Mouse (Mus musculus) G1E (cell line): ENCODE results near the gene Klc4.

Experiments
- CTCF ChIP-seq: IDR thresholded peaks from 2 replicates; pipeline ENCODE4 v1.5.1; 2012; ENCODE audit warnings: low read depth, low read length, inconsistent platforms, mixed read lengths
- GATA1 ChIP-seq: IDR thresholded peaks from 2 replicates; pipeline ENCODE4 v1.6.1; 2012; ENCODE audit warnings: borderline replicate concordance, low read length, inconsistent platforms, mixed read lengths
- GATA2 ChIP-seq: IDR thresholded peaks from 2 replicates; pipeline ENCODE4 v1.6.1; 2012; ENCODE audit warnings: low read depth, low read length, inconsistent platforms, borderline replicate concordance
- POLR2AphosphoS5 ChIP-seq: IDR thresholded peaks from 2 replicates; pipeline ENCODE4 v1.6.1; 2012; ENCODE audit warnings: low read depth, low read length, inconsistent platforms; ENCODE audit not compliant: insufficient replicate concordance
- TAL1 ChIP-seq: conservative IDR thresholded peaks from 2 replicates; pipeline ENCODE4 v1.6.1; 2012; ENCODE audit warnings: low read depth, low read length, inconsistent platforms, mixed read lengths

DNA sequence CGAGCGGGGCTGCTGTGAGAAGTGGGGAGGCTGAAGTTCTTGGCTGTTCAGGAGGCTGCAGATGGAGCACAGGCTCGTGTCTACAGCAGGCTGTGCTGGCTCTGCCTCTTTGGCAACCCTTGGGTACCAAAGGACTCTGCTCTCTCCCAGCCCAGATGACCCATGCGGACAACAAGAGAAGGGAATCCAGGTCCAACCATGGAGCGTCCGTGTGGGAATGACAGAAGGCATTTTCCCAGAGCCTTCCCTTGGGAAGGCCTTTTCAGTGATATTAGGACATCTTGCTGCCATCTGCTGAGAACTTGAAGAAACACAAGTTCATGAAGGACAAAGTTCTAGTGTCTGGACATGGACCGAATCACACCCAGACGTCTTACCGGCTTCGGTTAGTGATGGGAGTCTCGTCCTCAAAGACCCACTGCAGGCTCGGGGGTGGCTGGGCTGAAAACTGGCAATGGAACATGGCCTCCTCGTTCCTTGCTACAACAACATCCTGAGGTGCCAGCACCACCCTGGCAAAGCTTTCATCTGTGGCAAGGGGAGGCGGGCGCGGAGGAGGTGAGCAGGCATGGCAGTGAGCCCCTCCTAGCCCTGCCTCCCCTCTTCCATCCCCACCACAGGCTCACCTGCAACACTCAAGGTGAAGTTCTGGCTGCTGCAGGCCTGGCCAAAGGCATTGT is 56.0 kb downstream of the Klc4 start:
- TF ChIP-seq CTCF (no peak), TAL1 (no peak), GATA1 (no peak), GATA2 (no peak), POLR2AphosphoS5 (no peak)
